Mouse (Mus musculus) small intestine, adult 2 months (tissue): ENCODE measurements at regions not wholly inside any gene's neighbourhood (a gene's known extent, or its start where the extent isn't known, plus 50 kb on each side); places are given as distances from the start of the nearest gene placed in this dataset.

ENCODE experiments used
- H3K27ac ChIP-seq: fragments of 200-500 bp; 2 replicates; pipeline ENCODE4 v1.5.1; 2012; ENCODE audit warnings: low read depth, low read length, control low read depth, inconsistent platforms; ENCODE audit not compliant: insufficient read depth
- H3K27me3 ChIP-seq: fragments of 200-500 bp; 2 replicates; pipeline ENCODE4 v1.6.1; 2012; ENCODE audit warnings: mild to moderate bottlenecking, moderate library complexity, low read length, inconsistent platforms; ENCODE audit not compliant: control insufficient read depth, insufficient read depth
- H3K36me3 ChIP-seq: fragments of 200-500 bp; 2 replicates; pipeline ENCODE4 v1.6.1; 2012; ENCODE audit warnings: mild to moderate bottlenecking, low read length, control low read depth, inconsistent platforms; ENCODE audit not compliant: control insufficient read depth, insufficient read depth
- H3K4me1 ChIP-seq: fragments of 200-500 bp; 2 replicates; pipeline ENCODE4 v1.6.1; 2012; ENCODE audit warnings: low read length, inconsistent platforms, mixed read lengths; ENCODE audit not compliant: control insufficient read depth, insufficient read depth, insufficient read length
- H3K4me3 ChIP-seq: fragments of 200-500 bp; 2 replicates; pipeline ENCODE4 v1.5.1; 2012; ENCODE audit warnings: low read depth, mild to moderate bottlenecking, control low read depth, inconsistent platforms, low read length, moderate library complexity
- CTCF ChIP-seq: fragments of 200-500 bp; IDR thresholded peaks from 2 replicates; pipeline ENCODE4 v1.5.1; 2012; ENCODE audit warnings: low read depth, mild to moderate bottlenecking, control low read depth, inconsistent platforms, low read length, moderate library complexity, mixed read lengths; ENCODE audit not compliant: insufficient replicate concordance, insufficient read length; ENCODE audit errors: extremely low read depth
- POLR2A ChIP-seq: fragments of 200-500 bp; IDR thresholded peaks from 2 replicates; pipeline ENCODE4 v1.6.1; 2012; ENCODE audit warnings: low read depth, mild to moderate bottlenecking, control low read depth, inconsistent platforms, low read length, moderate library complexity
- WGBS: fragments of 180-500 bp; shearing (Covaris S2); methylation state at CpG from one replicate; pipeline ENCODE4 v1.1.7; 2018; 5-methylcytosine and 5-hydroxymethylcytosine counted together

DNA sequence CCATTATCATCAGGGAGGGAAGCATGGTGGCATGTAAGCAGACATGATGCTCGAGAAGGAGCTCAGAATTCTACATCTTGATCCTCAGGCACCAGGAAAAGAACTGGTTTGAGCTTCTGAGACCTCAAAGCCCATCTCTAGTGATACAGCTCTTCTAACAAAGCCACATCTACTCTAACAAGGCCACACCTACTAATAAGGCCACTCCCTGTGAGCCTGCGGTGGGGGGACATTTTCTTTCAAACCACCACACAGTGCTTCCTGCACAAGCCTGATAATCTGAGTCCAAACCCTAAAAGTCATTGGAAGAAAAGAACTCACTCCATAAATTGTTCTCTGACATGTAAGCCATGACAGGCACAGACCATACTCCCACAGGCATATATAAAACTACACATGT is 85.0 kb upstream of the Nsun6 start:
- Histone ChIP-seq H3K27me3 (no peaks in the 10 kb centered on the region), H3K36me3 (no peaks in the 10 kb centered on the region), H3K27ac (no peak overlapping the region), H3K4me1 (peaks cover 3% of the 10 kb centered on the region; the same call in 1 of the 2 replicates), H3K4me3 (no peak overlapping the region)
- 85% methylated on average over 2 of the region's 2 CpGs for WGBS
- TF ChIP-seq POLR2A: no peak
- TF ChIP-seq CTCF: no peak
